In genomic region chr16:34926531-34927435, GRCm38 (mm10) we compare ENCODE assay signal across 12 mouse cellular contexts.
DNase-seq lines count a peak whose midpoint lies in the region; ATAC-seq and TF ChIP-seq lines count a peak whose summit lies in the region.
"Had no signal": no experiment of that assay in that cellular context is flagged by ENCODE, and none has a peak within 500 bp of the region (broad histone marks: within the 10 kb centered on the region; RNA-seq: fewer than 3 reads in every experiment).

No protein-coding gene starts in this region.

- TF ChIP-seq CTCF in layer of hippocampus, adult 2 months (conservative IDR thresholded peaks at IDR 0.05), result no peak

- H3K4me3 ChIP-seq in brown adipose tissue, adult 24 weeks (ENCODE audit: insufficient read depth, low read depth, low read length), result no peak overlapping the region
- no peak overlapping the region for H3K4me3 ChIP-seq in intestine, embryonic 14.5 days (ENCODE audit: low read depth, low read length)
- peak overlapping the region; percentile 56; the same call in 1 of the 2 replicates for H3K4me3 ChIP-seq in lung, embryonic 16.5 days (ENCODE audit: low read length)
- H3K4me3 ChIP-seq in layer of hippocampus, adult 2 months, result no peak overlapping the region
- H3K4me3 ChIP-seq in midbrain, embryonic 11.5 days (ENCODE audit: low read depth, low read length), result no peak overlapping the region
- H3K4me3 ChIP-seq: forebrain, embryonic 13.5 days had no signal

- H3K27ac ChIP-seq in brown adipose tissue, adult 24 weeks (replicated peaks; ENCODE audit: low read depth, low read length), result 0 out of 2 replicates have a peak overlapping the region, but pooled peaks have one; percentile 16
- peak overlapping the region; percentile 57 for H3K27ac ChIP-seq in intestine, embryonic 14.5 days (ENCODE audit: low read depth)
- H3K27ac ChIP-seq in lung, embryonic 16.5 days (ENCODE audit: low read length), result peak overlapping the region; percentile 79
- no peak overlapping the region for H3K27ac ChIP-seq in layer of hippocampus, adult 2 months
- no peak overlapping the region for H3K27ac ChIP-seq in midbrain, embryonic 11.5 days (ENCODE audit: low read depth, low read length)
- H3K27ac ChIP-seq: forebrain, embryonic 13.5 days; macrophage had no signal

- DNase-seq in kidney, adult 9 months, result peak; percentile 48
- no peak for DNase-seq in kidney, adult 11 months
- DNase-seq in intestine, embryonic 14.5 days (ENCODE audit: low spot score), result no peak
- DNase-seq in layer of hippocampus, adult 9-10 months (ENCODE audit: low spot score), result no peak
- no peak for DNase-seq in layer of hippocampus, adult 2 months (ENCODE audit: low spot score in 2 of 2)
- no peak for DNase-seq in midbrain, embryonic 11.5 days (ENCODE audit: low spot score, missing footprints)
- DNase-seq: retina, postnatal 1 day had no signal

- H3K4me1 ChIP-seq in brown adipose tissue, adult 24 weeks (ENCODE audit: control insufficient read depth, insufficient read depth, insufficient read length, low read length), result peaks cover 32% of the 10 kb centered on the region
- H3K4me1 ChIP-seq in intestine, embryonic 14.5 days (replicated peaks; ENCODE audit: control insufficient read depth, insufficient read depth, low read length), result peaks cover 53% of the 10 kb centered on the region
- H3K4me1 ChIP-seq in lung, embryonic 16.5 days (replicated peaks; ENCODE audit: control insufficient read depth, insufficient read depth, low read length), result peaks cover 64% of the 10 kb centered on the region
- no peaks in the 10 kb centered on the region for H3K4me1 ChIP-seq in midbrain, embryonic 11.5 days (ENCODE audit: control insufficient read depth, insufficient read depth, low read length)
- H3K4me1 ChIP-seq: forebrain, embryonic 13.5 days had no signal

- no peaks in the 10 kb centered on the region for H3K27me3 ChIP-seq in intestine, embryonic 14.5 days (replicated peaks; ENCODE audit: control insufficient read depth, insufficient read depth, low read length)
- no peaks in the 10 kb centered on the region for H3K27me3 ChIP-seq in lung, embryonic 16.5 days (ENCODE audit: control insufficient read depth, insufficient read depth, low read depth, low read length)
- H3K27me3 ChIP-seq in midbrain, embryonic 11.5 days (ENCODE audit: control insufficient read depth, insufficient read depth, low read length), result no peaks in the 10 kb centered on the region
- H3K27me3 ChIP-seq: forebrain, embryonic 13.5 days; Patski had no signal

- H3K9me3 ChIP-seq in intestine, embryonic 14.5 days (ENCODE audit: control insufficient read depth, low read length), result no peaks in the 10 kb centered on the region
- H3K9me3 ChIP-seq in lung, embryonic 16.5 days (ENCODE audit: control insufficient read depth, low read length), result no peaks in the 10 kb centered on the region
- H3K9me3 ChIP-seq in midbrain, embryonic 11.5 days (ENCODE audit: control insufficient read depth, low read length), result no peaks in the 10 kb centered on the region
- H3K9me3 ChIP-seq: forebrain, embryonic 13.5 days had no signal

- no peak for ATAC-seq in intestine, embryonic 14.5 days (replicated peaks; ENCODE audit: low FRiP score, low TSS enrichment, low read depth)
- peak; percentile 44 for ATAC-seq in lung, embryonic 16.5 days (ENCODE audit: low read depth)
- ATAC-seq in midbrain, embryonic 11.5 days (ENCODE audit: low FRiP score), result no peak
- ATAC-seq: forebrain, embryonic 13.5 days had no signal

- peak overlapping the region; percentile 20; the same call in 1 of the 2 replicates for H3K9ac ChIP-seq in intestine, embryonic 14.5 days (ENCODE audit: low read length)
- peak overlapping the region; percentile 29 for H3K9ac ChIP-seq in lung, embryonic 16.5 days (ENCODE audit: low read length)
- H3K9ac ChIP-seq in midbrain, embryonic 11.5 days (ENCODE audit: low read length), result no peak overlapping the region
- H3K9ac ChIP-seq: forebrain, embryonic 13.5 days had no signal

- H3K36me3 ChIP-seq in intestine, embryonic 14.5 days (ENCODE audit: control insufficient read depth, insufficient read depth, low read length), result peaks cover 20% of the 10 kb centered on the region
- no peaks in the 10 kb centered on the region for H3K36me3 ChIP-seq in lung, embryonic 16.5 days (ENCODE audit: control insufficient read depth, insufficient read depth, low read length)
- no peaks in the 10 kb centered on the region for H3K36me3 ChIP-seq in midbrain, embryonic 11.5 days (ENCODE audit: control insufficient read depth, insufficient read depth, low read length)

- H3K4me2 ChIP-seq in intestine, embryonic 14.5 days (ENCODE audit: low read length), result peak overlapping the region; percentile 46; the same call in 1 of the 2 replicates
- H3K4me2 ChIP-seq in lung, embryonic 16.5 days (ENCODE audit: low read depth, low read length), result peak overlapping the region; percentile 64
- no peak overlapping the region for H3K4me2 ChIP-seq in midbrain, embryonic 11.5 days
- H3K4me2 ChIP-seq: forebrain, embryonic 13.5 days had no signal

- WGBS in intestine, embryonic 14.5 days, result 50% methylated on average over 9 of the region's 9 CpGs
- WGBS in lung, embryonic 16.5 days, result 46% methylated on average over 9 of the region's 9 CpGs
- WGBS in midbrain, embryonic 11.5 days, result 88% methylated on average over 9 of the region's 9 CpGs

Comparison
In these comparisons a context has a peak if more than half of its experiments do, and no peak if none do; other contexts are left out.
1. H3K27ac ChIP-seq: peak in brown adipose tissue, adult 24 weeks (single experiment), intestine, embryonic 14.5 days (single experiment) and lung, embryonic 16.5 days (single experiment); none in layer of hippocampus, adult 2 months (single experiment) and midbrain, embryonic 11.5 days (single experiment).